Mouse (Mus musculus): ENCODE results near the gene Disp1.

The Disp1 gene

GRCm38 (mm10) chr1:183140511-183141268 is 80.6 kb downstream of the Disp1 start:
- no peak for ATAC-seq (ENCODE audit: insufficient number of reproducible peaks, low FRiP score, low TSS enrichment)

DNA sequence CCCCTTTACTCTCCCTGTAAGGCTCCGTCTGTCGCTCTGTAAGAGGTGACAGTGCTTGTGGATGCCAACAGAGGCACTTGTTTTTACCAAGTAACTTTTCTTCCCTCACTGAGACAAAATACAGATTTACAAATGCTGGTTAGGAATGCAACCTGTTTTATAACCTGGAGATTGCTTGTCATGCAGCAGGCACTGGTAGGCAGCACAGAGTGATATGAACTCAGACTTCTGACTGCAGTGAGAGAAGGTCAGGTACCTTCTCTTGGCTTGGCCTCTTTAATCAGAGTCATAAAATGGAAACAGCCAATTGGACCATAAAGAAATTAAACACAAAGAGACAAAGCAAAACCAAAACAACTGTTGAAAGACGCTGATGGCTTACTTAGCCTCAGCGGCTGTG is 83.2 kb downstream of the Disp1 start:
- no peak for ATAC-seq (ENCODE audit: insufficient number of reproducible peaks, low FRiP score, low TSS enrichment)

- ATAC-seq (ENCODE audit: insufficient number of reproducible peaks, low FRiP score, low TSS enrichment) = no peak
Observed at GRCm38 (mm10) chr1:183134427-183134826, 86.9 kb downstream of the Disp1 start.

DNA sequence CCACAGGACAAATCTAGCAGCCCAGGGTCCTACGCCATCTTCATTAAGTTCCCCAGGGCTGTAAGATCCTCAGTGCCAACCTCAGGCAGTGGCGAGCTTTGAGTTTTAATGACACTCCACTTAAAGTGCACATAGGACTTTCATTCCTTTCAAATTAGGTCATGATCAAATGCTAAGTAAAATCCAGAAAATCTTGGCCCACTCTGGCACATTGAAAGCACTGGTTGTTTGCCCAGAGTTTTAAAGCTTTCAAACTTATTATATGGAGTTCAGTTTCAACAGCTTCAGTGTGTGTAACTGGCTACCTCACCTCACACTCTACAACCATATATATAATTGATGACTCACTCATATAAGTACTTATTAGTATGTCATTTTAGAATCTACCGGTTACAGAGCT is 87.9 kb downstream of the Disp1 start:
- no peak for ATAC-seq (ENCODE audit: insufficient number of reproducible peaks, low FRiP score, low TSS enrichment)

- no peak for ATAC-seq (ENCODE audit: insufficient number of reproducible peaks, low FRiP score, low TSS enrichment)
Observed at GRCm38 (mm10) chr1:183127246-183127645, 94.1 kb downstream of the Disp1 start.

- no peak for ATAC-seq (ENCODE audit: insufficient number of reproducible peaks, low FRiP score, low TSS enrichment)
Observed at GRCm38 (mm10) chr1:183123725-183124124, 97.6 kb downstream of the Disp1 start.

DNA sequence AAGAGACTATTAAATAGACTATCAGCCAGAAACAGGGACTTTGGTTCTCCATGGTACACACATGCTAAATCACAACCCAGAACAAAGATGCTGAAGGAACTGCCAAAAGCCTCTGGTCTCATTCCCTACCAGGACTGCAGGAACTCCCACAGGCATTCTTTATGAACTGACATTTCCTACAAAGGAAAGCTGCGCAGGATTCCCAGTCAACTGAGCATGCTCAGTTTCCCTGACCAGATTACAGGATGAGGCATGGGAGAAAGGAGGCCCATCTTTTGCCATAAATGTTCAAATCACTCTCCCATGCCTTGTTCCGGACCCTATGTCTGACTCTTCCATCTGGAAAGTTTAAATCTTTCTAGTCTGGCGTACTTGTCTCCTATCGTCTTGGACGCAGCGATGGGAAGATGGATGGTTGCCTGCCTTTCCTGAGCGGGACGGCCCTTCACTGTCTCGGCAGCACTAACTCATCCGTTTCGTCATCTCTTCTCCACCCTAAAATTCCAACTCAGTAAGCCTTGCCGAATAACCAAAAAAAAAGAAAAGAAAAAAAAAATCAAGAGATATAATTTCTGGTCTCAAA is 100.9 kb downstream of the Disp1 start:
- ATAC-seq (ENCODE audit: insufficient number of reproducible peaks, low FRiP score, low TSS enrichment) = no peak

DNA sequence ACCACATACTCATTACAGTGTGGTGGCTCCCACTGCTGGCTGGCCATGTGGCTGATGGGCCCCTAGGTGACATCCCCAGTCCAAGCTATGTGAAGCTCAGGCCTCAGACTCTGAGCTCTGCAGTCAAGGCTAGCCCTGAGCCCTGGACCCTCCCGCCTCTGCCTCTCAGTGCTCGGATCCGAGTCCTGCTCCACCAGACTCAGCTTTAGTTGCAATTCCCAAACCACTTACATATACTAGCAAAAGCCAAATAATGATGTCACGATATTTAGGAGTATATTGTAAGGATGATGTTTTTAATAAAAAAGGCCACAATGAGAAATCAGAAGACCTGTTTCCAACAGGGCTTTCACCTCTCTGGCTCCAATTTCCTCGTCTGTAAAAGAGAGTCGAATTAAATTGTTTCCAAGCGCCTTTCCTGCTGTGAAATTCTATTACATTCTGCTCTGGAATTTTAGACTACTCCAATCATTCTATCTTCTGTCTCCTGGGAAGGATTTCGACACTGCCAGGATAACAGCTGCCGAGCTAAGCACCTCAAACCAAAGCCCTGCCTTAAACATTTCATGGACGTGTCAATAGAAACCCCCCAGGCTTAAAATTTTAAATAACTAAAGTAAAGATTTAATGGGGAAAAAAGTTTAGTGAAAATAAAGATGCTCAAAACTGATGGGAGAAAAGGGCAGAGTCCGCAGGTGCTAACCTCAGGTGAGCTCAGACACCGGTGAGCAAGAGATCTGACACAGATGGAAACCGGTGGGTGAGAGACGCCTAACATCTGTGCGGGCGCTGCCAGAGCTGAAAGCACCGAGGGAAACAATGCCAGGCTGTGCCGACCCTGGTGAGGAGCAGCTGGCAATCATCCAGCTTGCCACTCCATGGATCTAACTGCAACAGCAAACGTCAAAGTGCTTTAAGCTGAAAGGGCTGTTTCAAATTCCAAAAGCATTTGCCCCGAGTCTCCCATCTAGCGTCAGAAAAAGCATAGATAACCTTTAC is 103.2 kb downstream of the Disp1 start:
- ATAC-seq (ENCODE audit: insufficient number of reproducible peaks, low FRiP score, low TSS enrichment) = no peak

GRCm38 (mm10) chr1:183116946-183117826 is 104.1 kb downstream of the Disp1 start:
- peak; percentile 33; the same call in 1 of the 2 replicates for ATAC-seq (ENCODE audit: insufficient number of reproducible peaks, low FRiP score, low TSS enrichment)

GRCm38 (mm10) chr1:183116441-183116840 is 104.9 kb downstream of the Disp1 start:
- ATAC-seq (ENCODE audit: insufficient number of reproducible peaks, low FRiP score, low TSS enrichment) = no peak

- no peak for ATAC-seq (ENCODE audit: insufficient number of reproducible peaks, low FRiP score, low TSS enrichment)
Observed at GRCm38 (mm10) chr1:183115076-183115475, 106.2 kb downstream of the Disp1 start.

DNA sequence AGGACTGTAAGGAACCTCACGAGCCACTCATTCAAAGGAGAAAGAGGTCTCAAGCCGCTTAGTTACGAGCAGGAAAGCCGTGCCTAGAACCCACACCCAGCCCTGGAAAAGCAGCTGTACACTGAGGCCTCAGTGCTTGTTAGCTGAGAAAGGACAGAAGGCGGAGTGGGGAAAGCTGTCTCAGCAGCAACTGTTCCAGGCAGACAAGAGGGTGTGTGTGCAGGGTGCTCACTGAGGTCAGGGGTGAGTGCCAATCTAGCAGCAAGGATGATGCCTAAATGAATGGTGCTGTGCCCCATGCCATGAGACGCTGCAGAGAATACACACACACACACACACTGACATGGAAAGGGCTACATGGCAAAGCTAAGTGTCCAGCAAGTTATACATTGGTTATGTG is 106.8 kb downstream of the Disp1 start:
- ATAC-seq (ENCODE audit: insufficient number of reproducible peaks, low FRiP score, low TSS enrichment) = no peak

- no peak for ATAC-seq (ENCODE audit: insufficient number of reproducible peaks, low FRiP score, low TSS enrichment)
Observed at GRCm38 (mm10) chr1:183113546-183113945, 107.8 kb downstream of the Disp1 start.

DNA sequence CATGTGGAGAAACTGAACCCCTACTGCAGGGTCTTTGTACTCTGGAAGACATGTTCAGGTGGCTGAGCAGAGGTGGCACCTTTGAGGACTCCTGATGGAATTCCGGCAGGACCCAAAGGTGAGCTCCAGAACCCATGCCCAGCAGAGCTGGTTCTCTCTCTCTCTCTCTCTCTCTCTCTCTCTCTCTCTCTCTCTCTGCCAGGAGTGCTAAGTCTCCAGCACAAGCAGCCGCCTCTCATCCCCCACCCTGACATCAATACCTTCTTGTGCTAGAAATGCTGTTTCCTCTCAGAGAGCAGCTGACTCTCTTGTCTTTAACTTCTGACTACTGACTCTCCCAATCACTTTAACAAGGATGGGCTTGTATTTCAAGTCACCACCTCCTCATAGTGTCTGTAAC is 113.8 kb downstream of the Disp1 start:
- ATAC-seq (ENCODE audit: insufficient number of reproducible peaks, low FRiP score, low TSS enrichment) = no peak

DNA sequence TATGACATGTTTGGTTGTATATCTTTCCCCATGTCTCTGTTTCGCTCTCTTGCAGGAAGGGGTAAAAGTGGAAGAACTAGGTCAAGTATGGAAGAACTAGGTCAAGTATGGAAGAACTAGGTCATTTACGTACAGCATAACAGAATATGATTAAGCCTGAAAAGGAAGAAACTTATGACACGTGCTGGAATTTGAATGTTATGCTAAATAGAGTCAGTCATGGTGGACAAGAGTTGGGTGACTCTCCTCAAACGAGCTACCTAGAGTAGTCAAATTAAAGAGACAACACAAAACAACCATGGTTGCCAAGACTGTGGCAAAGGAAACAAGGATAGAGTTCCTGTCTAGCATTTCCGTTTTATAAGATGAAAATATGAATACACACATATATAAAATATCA is 116.6 kb downstream of the Disp1 start:
- no peak for ATAC-seq (ENCODE audit: insufficient number of reproducible peaks, low FRiP score, low TSS enrichment)

GRCm38 (mm10) chr1:183102775-183103174 is 118.5 kb downstream of the Disp1 start:
- ATAC-seq (ENCODE audit: insufficient number of reproducible peaks, low FRiP score, low TSS enrichment) = no peak

DNA sequence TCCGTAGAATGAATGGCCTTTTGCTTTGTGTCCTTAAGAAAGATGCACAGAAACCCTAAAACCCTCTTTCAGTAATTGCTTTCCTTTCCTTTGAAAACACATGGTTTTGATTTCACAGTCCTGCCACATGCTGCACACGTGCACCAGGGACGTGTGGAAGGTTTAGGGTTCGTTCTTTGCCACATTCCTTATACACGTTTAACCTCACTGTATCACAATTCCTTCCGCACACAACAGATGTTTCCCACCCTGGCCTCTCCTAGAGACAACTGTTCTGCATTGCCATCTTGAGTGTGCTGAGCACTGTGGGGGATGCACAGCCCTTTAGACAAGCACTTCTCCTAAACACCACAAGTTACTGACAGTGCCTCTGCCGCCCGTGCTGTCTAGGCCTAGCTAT is 119.2 kb downstream of the Disp1 start:
- ATAC-seq (ENCODE audit: insufficient number of reproducible peaks, low FRiP score, low TSS enrichment) = no peak

DNA sequence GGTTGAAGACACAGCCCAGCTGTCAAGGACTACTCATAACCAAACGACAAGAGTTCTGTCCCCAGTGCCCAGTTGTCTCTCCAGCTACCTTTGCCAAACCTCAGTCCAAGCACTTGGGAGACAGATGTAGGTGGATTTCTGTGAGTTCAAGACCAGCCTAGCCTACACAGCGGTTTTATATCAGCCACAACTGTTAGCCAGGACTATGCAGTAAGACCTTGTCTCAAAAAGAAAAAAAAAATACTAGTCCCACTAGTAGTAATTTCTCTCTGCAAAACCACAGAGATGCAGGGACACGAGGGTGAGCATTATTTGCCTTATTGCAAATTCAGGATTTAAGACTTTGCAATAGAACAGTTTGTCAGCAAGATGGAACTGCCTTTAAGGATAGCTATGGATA is 120.0 kb downstream of the Disp1 start:
- no peak for ATAC-seq (ENCODE audit: insufficient number of reproducible peaks, low FRiP score, low TSS enrichment)

GRCm38 (mm10) chr1:183100245-183100644 is 121.1 kb downstream of the Disp1 start:
- ATAC-seq (ENCODE audit: insufficient number of reproducible peaks, low FRiP score, low TSS enrichment) = no peak

- no peak for ATAC-seq (ENCODE audit: insufficient number of reproducible peaks, low FRiP score, low TSS enrichment)
Observed at GRCm38 (mm10) chr1:183099686-183100085, 121.6 kb downstream of the Disp1 start.
